Mouse (Mus musculus) yolk sac, embryonic 10.5 days (tissue): Measurements from ENCODE around the gene Rab11fip3.

Experiments
- DNase-seq: peaks from one replicate; pipeline ENCODE4 v3.0.0-alpha.2; 2017; ENCODE audit warnings: low spot score

Rab11fip3 gene

GRCm38 (mm10) chr17:25990331-25990730, 79.0 kb downstream of the Rab11fip3 start:
- DNase-seq, result no peak

GRCm38 (mm10) chr17:25985306-25986294, 83.8 kb downstream of the Rab11fip3 start, which contains the start of gene Capn15:
Gene Capn15 (minus strand): TSS chr17:25985796.
- DNase-seq, result peak; percentile 93

GRCm38 (mm10) chr17:25984556-25985305, 84.6 kb downstream of the Rab11fip3 start:
- no peak for DNase-seq

- DNase-seq, result no peak
Measured at GRCm38 (mm10) chr17:25984066-25984465, 85.3 kb downstream of the Rab11fip3 start.

GRCm38 (mm10) chr17:25982913-25983312, 86.4 kb downstream of the Rab11fip3 start:
- no peak for DNase-seq

GRCm38 (mm10) chr17:25980854-25981253, 88.5 kb downstream of the Rab11fip3 start:
- DNase-seq, result no peak

- DNase-seq, result peak; percentile 17
Measured at GRCm38 (mm10) chr17:25979829-25980738, 89.3 kb downstream of the Rab11fip3 start.

- DNase-seq, result no peak
Measured at GRCm38 (mm10) chr17:25970954-25971707, 98.2 kb downstream of the Rab11fip3 start.

GRCm38 (mm10) chr17:25970448-25970847, 98.9 kb downstream of the Rab11fip3 start:
- no peak for DNase-seq

- peak; percentile 55 for DNase-seq
Measured at GRCm38 (mm10) chr17:25968176-25968575, 101.2 kb downstream of the Rab11fip3 start.

GRCm38 (mm10) chr17:25967652-25968051, 101.7 kb downstream of the Rab11fip3 start:
- no peak for DNase-seq

- no peak for DNase-seq
Measured at GRCm38 (mm10) chr17:25964271-25964670, 105.1 kb downstream of the Rab11fip3 start.

GRCm38 (mm10) chr17:25962413-25962905, 106.9 kb downstream of the Rab11fip3 start:
- DNase-seq, result no peak

GRCm38 (mm10) chr17:25961566-25961965, 107.8 kb downstream of the Rab11fip3 start:
- no peak for DNase-seq

GRCm38 (mm10) chr17:25959630-25960467, 109.5 kb downstream of the Rab11fip3 start:
- DNase-seq, result no peak

- DNase-seq, result no peak
Measured at GRCm38 (mm10) chr17:25958771-25959494, 110.4 kb downstream of the Rab11fip3 start.

GRCm38 (mm10) chr17:25957586-25958051, 111.7 kb downstream of the Rab11fip3 start:
- DNase-seq, result no peak

GRCm38 (mm10) chr17:25956631-25957030, 112.7 kb downstream of the Rab11fip3 start:
- DNase-seq, result no peak

- DNase-seq, result no peak
Measured at GRCm38 (mm10) chr17:25956201-25956600, 113.2 kb downstream of the Rab11fip3 start.
